Mouse (Mus musculus) neural tube, embryonic 15.5 days (tissue): ENCODE measurements around the gene 1700016D06Rik. TPM values are rescaled to one million over a fixed set of nuclear protein-coding genes. Genes with fewer than 3 reads are reported as not detected.

ENCODE experiments used
- microRNA-seq: library from miRNA; unstranded; fragments of <30 nt; microRNA quantifications from one replicate; pipeline ENCODE4, GENCODE M21; 2017
- polyA plus RNA-seq: library from polyadenylated mRNA; unstranded; fragments of >200 nt; fragmentation: Nextera tagmentation; extraction: Ambion mirVana; gene quantifications from 2 replicates; pipeline ENCODE4 v1.2.1, GENCODE M21; 2015

The 1700016D06Rik gene
- polyA plus RNA-seq, 1 experiment from 2014 or later: not detected

Small RNA genes lying within 50 kb of the gene (microRNA-seq; reads per million reads assigned to microRNA genes)
- 1.0 reads per million for gene Mir7238

Other genes with a start within 250 kb of the 1700016D06Rik start
- 1.00 and 3.0 TPM in 2 replicates for gene Rab20, start 222.4 kb downstream of the 1700016D06Rik start, polyA plus RNA-seq
- 149 and 154 TPM in 2 replicates for gene Naxd, start 203.6 kb downstream of the 1700016D06Rik start, polyA plus RNA-seq
- 26.8 and 27.7 TPM in 2 replicates for gene Cars2, start 150.3 kb downstream of the 1700016D06Rik start, polyA plus RNA-seq
- 43.0 and 44.7 TPM in 2 replicates for gene Ing1, start 145.5 kb downstream of the 1700016D06Rik start, polyA plus RNA-seq
- 74.6 and 76.6 TPM in 2 replicates for gene Ankrd10, start 65.3 kb downstream of the 1700016D06Rik start, polyA plus RNA-seq
- gene Arhgef7, start 26.7 kb upstream of the 1700016D06Rik start, polyA plus RNA-seq: 54.4 and 62.3 TPM in 2 replicates
- gene Tex29, start 139.4 kb upstream of the 1700016D06Rik start, polyA plus RNA-seq: 0.61 and 0.67 TPM in 2 replicates